In the genomic region with DNA sequence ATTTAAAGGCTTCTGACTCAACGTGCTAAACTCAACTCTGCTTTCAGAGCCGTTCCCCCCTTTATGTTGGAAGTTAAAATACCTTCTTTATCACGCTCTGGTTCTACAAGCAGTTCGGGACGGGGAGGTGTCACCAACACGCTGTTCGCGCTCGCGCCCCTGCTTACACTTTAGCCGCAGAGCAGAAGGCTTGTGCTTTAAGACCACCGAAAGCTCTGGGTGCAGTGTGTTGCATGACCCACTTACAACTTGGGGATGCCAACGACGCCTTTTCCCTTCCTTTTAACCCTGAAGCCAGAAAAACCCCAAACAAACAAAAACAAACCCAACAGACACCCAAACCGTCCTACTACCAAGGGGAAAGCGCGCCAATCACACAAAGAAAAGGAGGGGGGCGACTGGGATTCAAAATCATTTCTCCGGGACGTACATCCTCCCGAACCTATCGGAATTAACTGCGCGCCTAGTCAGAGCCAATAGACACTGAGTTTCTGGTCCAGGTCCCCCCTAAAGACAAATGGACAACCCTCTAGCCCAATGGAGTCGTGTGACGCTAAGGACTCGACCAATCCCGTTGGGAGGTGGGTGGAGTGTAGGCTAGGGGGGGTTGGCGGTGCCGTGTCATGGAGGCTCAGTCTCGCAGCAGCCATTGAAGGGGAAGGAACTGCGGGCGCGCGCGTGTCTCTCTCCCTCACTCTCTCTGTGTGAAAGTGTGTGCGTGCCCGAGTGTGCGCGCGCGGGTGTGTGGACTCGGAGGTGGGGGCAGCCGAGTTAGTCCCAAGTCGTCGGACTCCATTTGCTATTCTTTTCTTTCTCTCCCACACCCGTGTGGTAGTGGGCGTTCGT, we compare ENCODE assay signal across 8 mouse cellular contexts. TPM values are rescaled to one million over a fixed set of nuclear protein-coding genes. Genes with fewer than 3 reads are reported as not detected.
DNase-seq lines count a peak whose midpoint lies in the region; ATAC-seq and TF ChIP-seq lines count a peak whose summit lies in the region.

A gene (plus strand): TSS at position 589 of the 846 bp plus-strand sequence.

- peak within 1 kb of the TSS; percentile 69 for H3K4me2 ChIP-seq in forebrain, embryonic 14.5 days (ENCODE audit: low read length)

- H3K4me1 ChIP-seq in forebrain, embryonic 14.5 days (ENCODE audit: control insufficient read depth, insufficient read depth, low read length) = peaks cover 9% of the 10 kb centered on the region
- H3K4me1 ChIP-seq in lung, adult 2 months (ENCODE audit: control insufficient read depth, insufficient read depth, low read length) = peaks cover 3% of the 10 kb centered on the region

- H3K27me3 ChIP-seq in forebrain, embryonic 14.5 days (replicated peaks; ENCODE audit: control insufficient read depth, insufficient read depth, low read length) = no peaks in the 10 kb centered on the region

- peak; percentile 92 for TF ChIP-seq POLR2A in lung, adult 2 months (IDR thresholded peaks at IDR 0.05; ENCODE audit: borderline replicate concordance, extremely low read depth, low read depth, low read length)

- peaks cover 5% of the 10 kb centered on the region for H3K36me3 ChIP-seq in forebrain, embryonic 14.5 days (ENCODE audit: control insufficient read depth, insufficient read depth, low read length)

- peak within 1 kb of the TSS; percentile 90 for H3K4me3 ChIP-seq in forebrain, embryonic 14.5 days (ENCODE audit: low read depth, low read length)
- peak within 1 kb of the TSS; percentile 75 for H3K4me3 ChIP-seq in lung, adult 2 months (replicated peaks; ENCODE audit: extremely low read depth, low read depth, low read length)

- H3K9ac ChIP-seq in forebrain, embryonic 14.5 days (ENCODE audit: low read length) = peak within 1 kb of the TSS; percentile 94

- H3K27ac ChIP-seq in forebrain, embryonic 14.5 days (ENCODE audit: low read depth, low read length) = peak within 1 kb of the TSS; percentile 86

- no peak for TF ChIP-seq CTCF in lung, adult 2 months (IDR thresholded peaks at IDR 0.05; ENCODE audit: insufficient read depth, low read length)

- no peaks in the 10 kb centered on the region for H3K9me3 ChIP-seq in forebrain, embryonic 14.5 days (replicated peaks; ENCODE audit: control insufficient read depth, low read length)

- intact Hi-C loops in heart, postnatal 14 days (cut with DNase I) = no loop called here

- WGBS in forebrain, embryonic 14.5 days = under 1% methylated on average over 49 of the region's 49 CpGs
- WGBS in lung, adult 2 months = under 1% methylated on average over 49 of the region's 49 CpGs

- DNase-seq in ES-CJ7 (ENCODE audit: low read depth, low spot score) = peak; percentile 100
- peak; percentile 97 for DNase-seq in cerebellum, adult 11 months
- peak; percentile 100 for DNase-seq in forebrain, embryonic 14.5 days (ENCODE audit: low spot score)
- DNase-seq in heart, postnatal 14 days = peak; percentile 95 to 97
- DNase-seq in layer of hippocampus, adult 18-20 months (ENCODE audit: low spot score in 2 of 2) = peak; percentile 97 to 98
- peak; percentile 95 for DNase-seq in lung, adult 2 months
- peak; percentile 95 to 98 for DNase-seq in thymus, adult 18-20 months

- peak; percentile 100 for ATAC-seq in forebrain, embryonic 14.5 days
- ATAC-seq in neutrophil, adult 5-6 weeks (ENCODE audit: extremely low read depth, insufficient number of reproducible peaks, low FRiP score, poor library complexity, severe bottlenecking) = peak; percentile 99

RNA-seq across cellular contexts. Expression of the gene that starts here (rescaled TPM):
- polyA plus RNA-seq in forebrain, embryonic 14.5 days (2014; fragmentation: Nextera tagmentation; extraction: Ambion mirVana) = 49.1 and 50.0 TPM in 2 replicates
- total RNA-seq in heart, postnatal 14 days (2021) = 10 to 100 TPM; 72.7 to 86.1 TPM
- 10 to 100 TPM; 88.3 to 89.6 TPM for total RNA-seq in layer of hippocampus, adult 18-20 months (2021)
- polyA plus RNA-seq in lung, adult 2 months (2012; rRNA removed) = 11.4 and 17.4 TPM in 2 replicates
- 82.9 and 114 TPM in 2 replicates for total RNA-seq in neutrophil, adult 5-6 weeks (2017)

Comparison
In these comparisons a context has a peak if more than half of its experiments do, and no peak if none do; other contexts are left out.
1. Peak in every context shown above with its lines: DNase-seq, ATAC-seq, H3K4me3 ChIP-seq and H3K27ac ChIP-seq.